Mouse (Mus musculus): Measurements from ENCODE around the gene Ngly1. TPM values are rescaled to one million over a fixed set of nuclear protein-coding genes. Genes with fewer than 3 reads are reported as not detected.

Gene Ngly1
- polyA plus RNA-seq, 1 experiment from 2014 or later, result 26.9 TPM

DNA sequence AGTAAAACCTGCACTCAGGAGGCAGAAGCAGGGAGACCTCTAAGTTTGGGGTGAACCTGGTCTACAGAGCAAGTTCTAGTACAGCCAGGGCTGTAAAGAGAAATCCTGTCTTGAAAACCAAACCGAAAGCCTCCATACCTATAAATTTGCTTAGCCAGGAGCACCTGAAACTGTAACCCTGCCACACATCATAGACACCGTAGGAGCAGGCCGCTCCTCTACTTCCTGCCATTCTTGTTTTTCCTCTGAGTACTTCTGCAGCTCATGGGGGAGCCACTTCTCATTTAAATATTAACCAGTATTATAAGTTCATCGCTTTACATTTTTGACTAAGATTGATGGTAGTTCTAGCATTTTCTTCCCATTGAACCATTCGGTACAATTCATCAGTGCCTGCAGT is 17.9 kb downstream of the Ngly1 start:
- ATAC-seq (ENCODE audit: low read depth), result no peak
- Histone ChIP-seq H3K4me3 (no peak overlapping the region), H3K9me3 (no peaks in the 10 kb centered on the region), H3K4me2 (no peak overlapping the region), H3K4me1 (replicated peaks) (no peaks in the 10 kb centered on the region), H3K27me3 (no peaks in the 10 kb centered on the region), H3K27ac (replicated peaks) (no peak overlapping the region), H3K36me3 (peaks cover 20% of the 10 kb centered on the region), H3K9ac (no peak overlapping the region)
- 90% methylated on average over 5 of the region's 5 CpGs for WGBS

DNA sequence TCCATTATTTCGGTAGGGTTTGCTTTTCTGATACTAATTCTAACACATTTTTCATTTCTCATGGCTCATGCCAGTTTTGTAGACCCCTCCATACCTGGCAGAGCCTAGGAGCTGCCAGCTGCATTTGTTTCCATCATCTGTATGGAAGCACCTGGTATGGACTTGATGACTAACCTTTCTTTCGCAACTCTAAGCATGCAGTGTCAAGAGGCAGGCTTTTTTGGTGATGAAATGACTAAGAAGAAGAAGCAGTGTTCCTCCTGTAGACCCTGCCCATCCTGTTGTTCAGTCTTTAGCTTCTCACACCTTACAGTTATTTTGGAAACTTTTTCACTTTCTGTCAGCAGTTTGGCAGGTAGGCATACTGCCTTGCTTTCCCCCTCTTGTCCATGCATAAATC is 20.7 kb downstream of the Ngly1 start:
- H3K27ac ChIP-seq (replicated peaks), result no peak overlapping the region
- no peak overlapping the region for H3K9ac ChIP-seq
- H3K4me3 ChIP-seq, result no peak overlapping the region
- 90% methylated on average over 2 of the region's 2 CpGs for WGBS
- ATAC-seq (ENCODE audit: low read depth), result no peak
- H3K36me3 ChIP-seq, result peaks cover 16% of the 10 kb centered on the region; the same call in 1 of the 2 replicates
- H3K9me3 ChIP-seq, result no peaks in the 10 kb centered on the region
- H3K4me1 ChIP-seq (replicated peaks), result no peaks in the 10 kb centered on the region
- no peaks in the 10 kb centered on the region for H3K27me3 ChIP-seq
- H3K4me2 ChIP-seq, result no peak overlapping the region

DNA sequence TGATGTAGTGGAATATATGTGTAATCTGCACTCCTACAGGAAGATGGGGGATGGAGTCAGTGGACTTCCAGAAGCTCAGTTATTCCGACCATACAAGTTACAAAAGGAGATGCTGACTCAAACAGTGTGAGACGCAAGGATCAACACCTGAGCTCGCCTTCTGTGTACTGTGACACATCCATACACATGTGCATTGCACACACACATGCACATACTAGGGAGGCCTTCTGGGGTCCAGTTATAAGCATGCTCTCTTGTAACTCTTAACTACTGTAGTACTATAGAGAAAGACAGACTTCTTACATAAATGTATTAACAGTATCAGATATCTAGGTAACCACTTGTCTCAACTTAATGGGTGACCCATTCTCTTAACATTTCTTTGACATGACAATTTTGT is 24.6 kb downstream of the Ngly1 start:
- Histone ChIP-seq H3K36me3 (peaks cover 16% of the 10 kb centered on the region; the same call in 1 of the 2 replicates), H3K9ac (no peak overlapping the region), H3K27me3 (no peaks in the 10 kb centered on the region), H3K9me3 (no peaks in the 10 kb centered on the region), H3K27ac (replicated peaks) (no peak overlapping the region), H3K4me1 (replicated peaks) (no peaks in the 10 kb centered on the region), H3K4me2 (no peak overlapping the region), H3K4me3 (no peak overlapping the region)
- ATAC-seq (ENCODE audit: low read depth), result no peak
- WGBS, result 91% methylated on average over 3 of the region's 3 CpGs

DNA sequence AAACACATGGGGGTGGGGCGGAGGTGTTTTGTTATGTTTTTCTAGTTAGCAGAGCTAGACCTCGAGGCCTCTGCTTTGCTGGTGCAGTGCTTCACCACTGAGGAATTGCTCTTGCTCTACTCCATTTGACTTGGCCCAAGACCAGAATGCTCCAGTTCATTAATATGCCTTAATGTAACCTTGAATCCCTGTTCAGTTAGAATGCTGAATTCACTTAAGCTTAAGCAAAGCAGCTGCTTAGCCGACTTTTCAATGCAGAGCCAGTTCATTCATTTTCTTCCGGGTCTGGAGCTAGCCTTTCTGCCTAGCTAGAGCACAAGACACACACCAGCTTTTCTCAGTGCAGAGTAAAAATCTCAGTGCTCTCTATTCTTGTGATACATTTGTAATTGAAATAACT is 30.1 kb downstream of the Ngly1 start:
- no peak overlapping the region for H3K9ac ChIP-seq
- H3K36me3 ChIP-seq, result peaks cover 6% of the 10 kb centered on the region; the same call in 1 of the 2 replicates
- WGBS, result 67% methylated on average over 4 of the region's 4 CpGs
- H3K4me1 ChIP-seq (replicated peaks), result no peaks in the 10 kb centered on the region
- ATAC-seq (ENCODE audit: low read depth), result no peak; the same call in 1 of the 2 replicates
- H3K9me3 ChIP-seq, result no peaks in the 10 kb centered on the region
- H3K4me2 ChIP-seq, result no peak overlapping the region
- H3K27ac ChIP-seq (replicated peaks), result no peak overlapping the region
- no peak overlapping the region for H3K4me3 ChIP-seq
- no peaks in the 10 kb centered on the region for H3K27me3 ChIP-seq

DNA sequence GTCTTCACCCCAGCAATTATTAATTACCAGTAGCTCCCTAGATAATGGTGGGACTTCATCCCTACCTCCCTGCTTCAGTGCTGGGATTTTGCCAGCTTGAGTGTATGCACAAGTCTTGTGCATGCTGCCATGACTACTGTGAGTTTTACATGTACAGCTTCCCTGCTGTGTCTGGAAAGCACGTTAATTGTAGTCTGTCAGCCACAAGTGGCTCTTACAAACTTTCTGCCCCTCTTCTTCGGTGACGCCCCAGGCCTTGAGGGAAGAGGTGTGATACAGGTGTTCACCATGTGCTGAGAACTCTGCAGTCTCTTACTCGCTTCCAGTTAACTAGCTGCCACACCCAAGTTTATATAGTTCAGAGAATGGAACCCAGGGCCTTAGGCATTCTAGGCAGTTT is 34.9 kb downstream of the Ngly1 start:
- H3K9ac ChIP-seq, result no peak overlapping the region
- no peaks in the 10 kb centered on the region for H3K4me1 ChIP-seq (replicated peaks)
- peaks cover 6% of the 10 kb centered on the region; the same call in 1 of the 2 replicates for H3K36me3 ChIP-seq
- WGBS, result 84% methylated on average over 4 of the region's 4 CpGs
- H3K9me3 ChIP-seq, result no peaks in the 10 kb centered on the region
- H3K4me2 ChIP-seq, result no peak overlapping the region
- no peak overlapping the region for H3K27ac ChIP-seq (replicated peaks)
- no peak overlapping the region for H3K4me3 ChIP-seq
- no peaks in the 10 kb centered on the region for H3K27me3 ChIP-seq
- ATAC-seq (ENCODE audit: low read depth), result no peak

DNA sequence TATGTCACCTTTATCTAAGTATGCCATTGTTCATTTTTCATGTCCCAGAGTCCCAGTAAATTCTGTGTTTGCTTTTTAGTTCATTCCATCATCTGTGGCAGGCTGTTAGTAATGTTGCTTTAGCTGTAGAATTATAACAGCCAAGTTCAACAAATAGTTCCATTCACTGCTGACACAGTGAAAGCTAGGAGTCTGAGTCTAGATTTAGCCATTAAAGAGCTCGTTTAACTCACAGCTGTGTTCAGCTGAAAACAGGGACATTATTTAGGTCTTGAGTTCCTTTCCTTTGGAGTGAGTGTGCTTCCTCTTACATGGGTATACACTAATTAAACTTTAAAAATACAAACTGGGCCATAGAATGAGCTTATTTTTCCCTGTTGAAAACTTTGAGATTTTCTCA is 43.3 kb downstream of the Ngly1 start:
- no peak overlapping the region for H3K27ac ChIP-seq (replicated peaks)

DNA sequence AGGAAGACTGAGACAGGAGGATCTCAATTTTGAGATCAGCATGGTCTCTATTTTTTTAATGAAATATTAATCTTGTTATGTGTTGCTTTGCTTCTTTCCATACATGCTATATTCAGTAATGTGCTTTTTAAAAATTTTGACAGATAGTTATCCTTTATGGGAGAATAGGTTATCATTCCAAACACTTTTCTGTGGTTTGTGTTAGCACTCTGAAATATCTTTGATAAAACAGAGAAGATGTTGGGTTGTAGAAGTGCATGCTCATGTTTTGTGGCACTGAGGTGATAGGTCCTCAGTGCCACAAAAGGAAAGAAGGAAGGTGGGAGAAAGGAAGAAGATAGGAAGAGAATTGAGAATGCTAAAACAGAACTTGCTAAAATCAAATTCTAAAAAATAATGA is 43.9 kb downstream of the Ngly1 start:
- peaks cover 19% of the 10 kb centered on the region; the same call in 1 of the 2 replicates for H3K36me3 ChIP-seq
- ATAC-seq (ENCODE audit: low read depth), result no peak

More for the DNA sequence above, 43.3 kb downstream of the Ngly1 start:
- Histone ChIP-seq H3K4me2 (no peak overlapping the region), H3K4me3 (no peak overlapping the region), H3K9ac (no peak overlapping the region), H3K9me3 (no peaks in the 10 kb centered on the region), H3K36me3 (peaks cover 19% of the 10 kb centered on the region; the same call in 1 of the 2 replicates), H3K27me3 (no peaks in the 10 kb centered on the region), H3K4me1 (replicated peaks) (peaks cover 8% of the 10 kb centered on the region)
- no peak for ATAC-seq (ENCODE audit: low read depth)
- WGBS, result 37% methylated on average over 1 of the region's 1 CpGs

DNA sequence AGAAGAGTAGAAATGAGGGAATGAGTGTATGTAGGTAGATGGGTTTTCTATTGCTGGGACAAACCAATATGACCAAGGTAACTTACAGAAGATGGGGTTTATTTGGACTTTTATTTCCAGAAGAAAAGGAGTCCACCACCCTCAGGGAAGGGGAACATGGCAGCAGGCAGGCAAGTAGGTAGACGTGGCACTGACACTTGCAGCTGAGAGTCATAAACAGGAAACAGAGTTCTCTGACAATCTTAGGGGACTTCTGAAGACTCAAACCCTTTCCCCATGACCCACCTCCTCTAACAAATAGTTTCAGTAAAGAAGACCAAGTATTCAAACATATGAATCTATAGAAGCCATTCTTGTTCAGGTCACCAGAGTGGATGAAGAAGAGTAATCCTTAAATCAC is 44.8 kb downstream of the Ngly1 start:
- Histone ChIP-seq H3K27me3 (no peaks in the 10 kb centered on the region), H3K4me1 (replicated peaks) (peaks cover 8% of the 10 kb centered on the region), H3K4me3 (no peak overlapping the region), H3K4me2 (no peak overlapping the region), H3K9ac (no peak overlapping the region), H3K9me3 (no peaks in the 10 kb centered on the region), H3K27ac (replicated peaks) (no peak overlapping the region), H3K36me3 (peaks cover 19% of the 10 kb centered on the region; the same call in 1 of the 2 replicates)
- 95% methylated on average over 1 of the region's 1 CpGs for WGBS
- ATAC-seq (ENCODE audit: low read depth), result no peak

More for the DNA sequence above, 43.9 kb downstream of the Ngly1 start:
- H3K27me3 ChIP-seq, result no peaks in the 10 kb centered on the region
- no peak overlapping the region for H3K4me2 ChIP-seq
- H3K9ac ChIP-seq, result no peak overlapping the region
- no peak overlapping the region for H3K4me3 ChIP-seq
- peaks cover 8% of the 10 kb centered on the region for H3K4me1 ChIP-seq (replicated peaks)
- H3K27ac ChIP-seq (replicated peaks), result no peak overlapping the region
- no peaks in the 10 kb centered on the region for H3K9me3 ChIP-seq

DNA sequence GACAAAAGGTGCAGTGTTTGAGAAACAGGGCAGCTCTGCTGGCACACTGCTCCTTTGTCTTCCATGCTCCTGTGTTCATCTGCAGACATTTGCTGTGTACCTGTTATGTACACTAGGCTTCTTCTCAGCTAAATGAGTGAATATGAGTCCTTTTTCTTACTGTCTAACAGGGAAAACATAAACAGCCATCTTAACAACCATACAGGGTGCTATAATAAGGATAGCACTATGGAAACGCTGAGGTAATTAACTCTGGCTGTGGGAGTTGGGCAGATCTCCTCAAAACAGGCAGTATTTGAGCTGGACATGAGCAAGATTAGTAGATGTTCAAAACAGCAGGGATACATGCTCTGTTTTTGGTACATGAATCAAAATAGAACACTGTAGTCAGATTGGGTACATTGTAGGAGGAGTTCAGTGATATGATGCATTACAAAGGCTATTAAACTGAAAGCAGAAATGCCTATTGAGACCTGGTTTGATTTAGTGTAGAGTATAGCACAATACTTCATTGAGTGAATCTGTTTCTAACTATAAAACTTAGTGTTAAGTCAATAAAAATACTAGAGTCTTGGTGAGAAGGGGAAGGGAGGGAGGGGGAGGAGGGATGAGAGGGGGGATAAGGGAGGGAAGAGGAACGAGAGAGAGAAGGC is 47.9 kb downstream of the Ngly1 start:
- peak; percentile 56; the same call in 1 of the 2 replicates for ATAC-seq (ENCODE audit: low read depth)
- Histone ChIP-seq H3K4me2 (no peak overlapping the region), H3K4me1 (replicated peaks) (peaks cover 8% of the 10 kb centered on the region), H3K27ac (replicated peaks) (peak overlapping the region; percentile 38; the same call in 1 of the 2 replicates), H3K4me3 (no peak overlapping the region), H3K36me3 (peaks cover 23% of the 10 kb centered on the region), H3K9me3 (no peaks in the 10 kb centered on the region), H3K9ac (no peak overlapping the region), H3K27me3 (no peaks in the 10 kb centered on the region)
- WGBS, result 57% methylated on average over 2 of the region's 2 CpGs

DNA sequence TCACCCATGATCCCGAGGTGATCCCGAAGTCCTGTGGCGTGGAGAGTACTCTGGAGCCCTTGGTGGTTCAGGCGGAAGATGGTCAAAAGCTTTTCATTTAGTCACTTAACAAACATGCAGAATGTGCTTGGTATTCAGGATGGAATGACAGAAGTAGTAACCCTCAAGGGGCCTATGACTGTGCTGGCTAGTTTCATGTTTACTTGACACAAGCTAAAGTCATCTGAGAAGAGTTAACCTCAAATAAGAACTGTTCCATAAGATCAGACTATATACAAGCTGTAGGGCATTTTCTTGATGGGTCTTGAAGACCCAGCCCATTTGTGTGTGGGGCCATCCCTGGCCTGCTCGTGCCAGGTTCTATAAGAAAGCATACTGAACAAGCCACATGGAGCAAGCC is 52.7 kb downstream of the Ngly1 start:
- Histone ChIP-seq H3K9ac (no peak overlapping the region), H3K36me3 (peaks cover 6% of the 10 kb centered on the region; the same call in 1 of the 2 replicates), H3K4me2 (no peak overlapping the region), H3K27me3 (no peaks in the 10 kb centered on the region), H3K4me1 (replicated peaks) (peaks cover 4% of the 10 kb centered on the region), H3K9me3 (no peaks in the 10 kb centered on the region), H3K4me3 (no peak overlapping the region), H3K27ac (replicated peaks) (no peak overlapping the region)
- ATAC-seq (ENCODE audit: low read depth), result no peak
- WGBS, result 98% methylated on average over 5 of the region's 5 CpGs

DNA sequence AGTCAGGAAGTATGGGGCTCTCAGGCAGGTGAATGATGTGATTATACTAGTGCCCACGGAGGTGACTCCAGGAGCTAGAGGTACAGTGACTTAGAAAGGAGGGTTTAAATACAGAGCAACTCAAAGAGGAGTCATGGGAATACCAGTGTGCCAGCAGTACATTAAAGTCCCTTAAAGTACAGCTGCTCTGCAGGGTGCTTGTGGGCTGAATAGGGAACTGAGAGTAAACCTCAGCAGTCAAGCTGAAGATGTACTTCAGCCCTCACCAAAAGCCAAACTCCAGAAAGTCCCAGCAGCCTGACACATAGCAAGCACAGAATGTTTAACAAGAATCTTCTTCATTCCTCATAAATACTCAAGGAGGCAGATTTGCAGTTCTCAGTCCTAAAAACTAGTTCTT is 53.6 kb downstream of the Ngly1 start:
- H3K9ac ChIP-seq, result no peak overlapping the region
- no peak overlapping the region for H3K27ac ChIP-seq (replicated peaks)
- H3K27me3 ChIP-seq, result no peaks in the 10 kb centered on the region
- H3K9me3 ChIP-seq, result no peaks in the 10 kb centered on the region
- no peak overlapping the region for H3K4me3 ChIP-seq
- no peak for ATAC-seq (ENCODE audit: low read depth)
- H3K4me2 ChIP-seq, result no peak overlapping the region
- WGBS, result 31% methylated on average over 1 of the region's 1 CpGs
- no peaks in the 10 kb centered on the region for H3K4me1 ChIP-seq (replicated peaks)
- peaks cover 6% of the 10 kb centered on the region; the same call in 1 of the 2 replicates for H3K36me3 ChIP-seq

DNA sequence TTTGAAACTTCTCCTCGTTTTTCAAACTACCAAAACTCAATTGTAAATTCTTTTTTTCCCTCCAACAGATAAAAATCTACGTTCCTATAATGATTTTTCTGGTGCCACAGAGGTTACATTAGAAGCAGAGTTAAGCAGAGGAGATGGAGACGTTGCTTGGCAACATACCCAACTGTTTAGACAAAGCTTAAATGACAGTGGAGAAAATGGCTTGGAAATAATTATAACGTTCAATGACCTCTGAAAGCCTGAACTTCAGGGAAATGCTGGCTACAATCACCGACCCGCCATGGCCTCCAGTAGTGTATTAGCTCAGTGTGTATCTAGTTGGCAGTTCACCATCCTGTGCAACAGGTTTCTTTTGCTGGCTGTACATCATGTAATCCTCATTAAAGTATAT is 61.7 kb downstream of the Ngly1 start:
- no peak for ATAC-seq (ENCODE audit: low read depth)
- no peak overlapping the region for H3K9ac ChIP-seq
- WGBS, result 39% methylated on average over 6 of the region's 6 CpGs
- H3K4me3 ChIP-seq, result no peak overlapping the region
- H3K4me2 ChIP-seq, result no peak overlapping the region
- no peaks in the 10 kb centered on the region for H3K9me3 ChIP-seq
- H3K36me3 ChIP-seq, result no peaks in the 10 kb centered on the region
- peaks cover 6% of the 10 kb centered on the region; the same call in 1 of the 2 replicates for H3K4me1 ChIP-seq (replicated peaks)
- H3K27ac ChIP-seq (replicated peaks), result no peak overlapping the region
- H3K27me3 ChIP-seq, result no peaks in the 10 kb centered on the region

DNA sequence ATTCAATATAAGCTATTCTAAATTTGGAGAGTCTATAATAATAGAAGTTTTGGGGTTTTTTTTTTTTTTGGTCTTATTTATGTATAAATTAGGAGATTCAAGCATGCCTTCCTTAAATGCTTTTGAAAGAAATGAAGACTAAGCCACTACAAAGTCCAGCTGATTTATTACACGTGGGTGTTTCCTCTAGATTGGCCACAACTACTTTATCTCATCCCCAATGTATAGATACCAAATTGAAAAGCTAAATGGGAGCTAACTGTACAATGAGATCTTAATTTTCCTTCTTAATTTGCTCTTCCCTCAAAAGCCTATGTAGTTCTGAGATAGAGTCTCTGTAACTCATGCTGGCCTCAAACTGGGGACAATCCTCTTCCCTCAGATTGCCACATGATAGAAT is 63.5 kb downstream of the Ngly1 start:
- Histone ChIP-seq H3K4me3 (no peak overlapping the region), H3K9ac (no peak overlapping the region), H3K36me3 (no peaks in the 10 kb centered on the region), H3K4me2 (no peak overlapping the region), H3K9me3 (no peaks in the 10 kb centered on the region), H3K27me3 (no peaks in the 10 kb centered on the region), H3K4me1 (replicated peaks) (peaks cover 6% of the 10 kb centered on the region; the same call in 1 of the 2 replicates), H3K27ac (replicated peaks) (no peak overlapping the region)
- no peak for ATAC-seq (ENCODE audit: low read depth)
- WGBS, result 71% methylated on average over 1 of the region's 1 CpGs
